Mouse (Mus musculus) urinary bladder, adult 2 months (tissue): Measurements from ENCODE around the gene Rbms2. TPM values are rescaled to one million over a fixed set of nuclear protein-coding genes. Genes with fewer than 3 reads are reported as not detected.

ENCODE experiments used
- DNase-seq: peaks from one replicate; pipeline ENCODE4 v3.0.0; 2022; ENCODE audit warnings: low spot score
- polyA plus RNA-seq: library from polyadenylated mRNA; depleted of rRNA; stranded (reverse); fragments of >200 nt; gene quantifications from 2 replicates; pipeline ENCODE4 v1.2.3, GENCODE M21; 2012

Gene Rbms2
- polyA plus RNA-seq, 1 experiment: 88.2 TPM

- DNase-seq: no peak
These were observed 39.7 kb downstream of the Rbms2 start for GRCm38 (mm10) chr10:128140236-128140952.

GRCm38 (mm10) chr10:128135374-128135773, 44.7 kb downstream of the Rbms2 start:
- no peak for DNase-seq

GRCm38 (mm10) chr10:128133650-128134332, 46.3 kb downstream of the Rbms2 start:
- DNase-seq: no peak

- DNase-seq: no peak
These were observed 48.3 kb downstream of the Rbms2 start for GRCm38 (mm10) chr10:128131812-128132211.

- no peak for DNase-seq
These were observed 48.8 kb downstream of the Rbms2 start for GRCm38 (mm10) chr10:128131297-128131696.

GRCm38 (mm10) chr10:128128143-128128542, 52.0 kb downstream of the Rbms2 start:
- DNase-seq: no peak

- no peak for DNase-seq
These were observed 52.6 kb downstream of the Rbms2 start for GRCm38 (mm10) chr10:128127497-128127896.

- DNase-seq: no peak
These were observed 54.1 kb downstream of the Rbms2 start for GRCm38 (mm10) chr10:128125951-128126350.

- no peak for DNase-seq
These were observed 55.3 kb downstream of the Rbms2 start for GRCm38 (mm10) chr10:128124831-128125230.

- DNase-seq: no peak
These were observed 56.3 kb downstream of the Rbms2 start for GRCm38 (mm10) chr10:128123833-128124232.

GRCm38 (mm10) chr10:128111227-128111626, 68.9 kb downstream of the Rbms2 start:
- DNase-seq: no peak

GRCm38 (mm10) chr10:128110103-128110761, 69.9 kb downstream of the Rbms2 start:
- DNase-seq: no peak

GRCm38 (mm10) chr10:128097587-128097971, 82.5 kb downstream of the Rbms2 start:
- no peak for DNase-seq

GRCm38 (mm10) chr10:128096693-128097586, 83.2 kb downstream of the Rbms2 start:
- DNase-seq: peak; percentile 65

GRCm38 (mm10) chr10:128096313-128096692, 83.8 kb downstream of the Rbms2 start:
- DNase-seq: no peak

GRCm38 (mm10) chr10:128095003-128095636, 85.0 kb downstream of the Rbms2 start:
- DNase-seq: no peak

- DNase-seq: peak; percentile 57
These were observed 85.6 kb downstream of the Rbms2 start for GRCm38 (mm10) chr10:128094340-128094968.

- no peak for DNase-seq
These were observed 86.4 kb downstream of the Rbms2 start for GRCm38 (mm10) chr10:128093496-128094294.

GRCm38 (mm10) chr10:128092506-128093495, 87.3 kb downstream of the Rbms2 start:
- DNase-seq: peak; percentile 73
